Mouse (Mus musculus): ENCODE results near the gene Ppt2. TPM values are rescaled to one million over a fixed set of nuclear protein-coding genes. Genes with fewer than 3 reads are reported as not detected.

Gene Ppt2
- polyA plus RNA-seq, 1 experiment, result 12.7 TPM

DNA sequence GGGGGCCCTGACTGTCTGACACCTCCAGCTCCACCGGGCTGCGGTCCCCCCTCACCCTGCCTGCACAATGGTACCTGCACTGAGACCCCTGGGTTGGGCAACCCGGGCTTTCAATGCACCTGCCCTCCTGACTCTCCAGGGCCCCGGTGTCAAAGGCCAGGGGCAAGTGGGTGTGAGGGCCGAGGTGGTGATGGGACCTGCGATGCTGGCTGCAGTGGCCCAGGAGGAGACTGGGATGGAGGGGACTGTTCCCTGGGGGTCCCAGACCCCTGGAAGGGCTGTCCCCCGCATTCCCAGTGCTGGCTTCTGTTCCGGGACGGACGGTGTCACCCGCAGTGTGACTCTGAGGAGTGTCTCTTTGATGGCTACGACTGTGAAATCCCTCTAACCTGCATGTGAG is 45.8 kb downstream of the Ppt2 start:
- Histone ChIP-seq H3K79me3 (ENCODE audit: low read depth) (no peaks in the 10 kb centered on the region), H3ac (ENCODE audit: control insufficient read depth, insufficient read length, low read depth) (no peak overlapping the region), H3K27me3 (ENCODE audit: control insufficient read depth, insufficient read depth, insufficient read length) (peaks cover 32% of the 10 kb centered on the region), H3K79me2 (ENCODE audit: control insufficient read depth, insufficient read depth) (no peaks in the 10 kb centered on the region), H3K36me3 (ENCODE audit: control insufficient read depth, insufficient read depth) (no peaks in the 10 kb centered on the region), H3K4me3 (ENCODE audit: insufficient read depth, poor library complexity, severe bottlenecking) (no peak overlapping the region)
- no peak for TF ChIP-seq CTCF (IDR thresholded peaks at IDR 0.05; ENCODE audit: control insufficient read depth, insufficient read depth, insufficient read length)
- TF ChIP-seq CEBPB (IDR thresholded peaks at IDR 0.05; ENCODE audit: low read depth), result no peak
- TF ChIP-seq FOSL1 (IDR thresholded peaks at IDR 0.05; ENCODE audit: insufficient read depth, low read length, poor library complexity, severe bottlenecking), result no peak
- TF ChIP-seq MAX (IDR thresholded peaks at IDR 0.05), result no peak
- no peak for TF ChIP-seq MYOG (IDR thresholded peaks at IDR 0.05; ENCODE audit: control insufficient read depth, extremely low read depth, insufficient read length)
- no peak for TF ChIP-seq USF1 (IDR thresholded peaks at IDR 0.05; ENCODE audit: low read depth)
- TF ChIP-seq MYOD1 (IDR thresholded peaks at IDR 0.05; ENCODE audit: control insufficient read depth, insufficient read length, low read depth), result no peak

DNA sequence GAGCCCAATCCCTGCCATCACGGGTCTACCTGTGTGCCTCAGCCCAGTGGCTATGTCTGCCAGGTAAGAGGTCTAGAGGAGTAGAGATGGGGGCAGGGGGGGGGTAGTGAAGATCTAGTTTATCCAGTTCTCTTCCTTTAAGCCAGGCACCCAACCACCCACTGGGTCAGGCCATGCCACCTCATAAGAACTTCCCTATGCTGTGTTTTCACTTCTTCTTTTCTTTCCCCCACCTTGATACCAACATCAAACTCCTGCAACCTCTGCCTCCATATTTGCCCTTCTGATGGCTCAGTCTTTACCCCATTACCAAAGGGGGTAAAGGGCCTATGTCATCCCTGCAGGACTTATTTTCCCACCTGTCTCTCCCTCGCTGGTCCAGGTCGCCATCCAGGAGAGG is 50.2 kb downstream of the Ppt2 start:
- H3K36me3 ChIP-seq (ENCODE audit: control insufficient read depth, insufficient read depth), result no peaks in the 10 kb centered on the region
- no peak for TF ChIP-seq MYOG (IDR thresholded peaks at IDR 0.05; ENCODE audit: control insufficient read depth, extremely low read depth, insufficient read length)
- TF ChIP-seq MYOD1 (IDR thresholded peaks at IDR 0.05; ENCODE audit: control insufficient read depth, insufficient read length, low read depth), result no peak

DNA sequence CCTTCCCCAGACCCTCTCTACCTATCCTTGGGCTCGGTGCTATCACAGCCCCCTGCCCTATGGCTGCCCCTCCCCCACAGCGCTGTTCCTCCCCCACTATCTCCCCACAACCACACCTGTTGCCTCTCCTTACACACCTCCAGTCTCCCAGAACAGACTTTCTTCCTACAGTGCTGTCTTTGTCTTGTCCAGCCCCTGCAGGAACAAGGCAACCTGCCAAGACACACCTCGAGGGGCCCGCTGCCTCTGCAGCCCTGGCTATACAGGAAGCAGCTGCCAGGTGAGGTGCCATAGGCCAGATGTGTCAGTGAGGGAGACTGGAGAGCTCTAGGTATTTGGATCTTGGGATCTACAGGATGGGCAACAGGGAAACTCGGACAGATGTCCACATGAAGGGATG is 51.7 kb downstream of the Ppt2 start:
- H3K79me3 ChIP-seq (ENCODE audit: low read depth), result no peaks in the 10 kb centered on the region
- H3K36me3 ChIP-seq (ENCODE audit: control insufficient read depth, insufficient read depth), result no peaks in the 10 kb centered on the region
- H3K27me3 ChIP-seq (ENCODE audit: control insufficient read depth, insufficient read depth, insufficient read length), result peaks cover 41% of the 10 kb centered on the region
- no peaks in the 10 kb centered on the region for H3K79me2 ChIP-seq (ENCODE audit: control insufficient read depth, insufficient read depth)
- no peak overlapping the region for H3K4me3 ChIP-seq (ENCODE audit: insufficient read depth, poor library complexity, severe bottlenecking)
- no peak overlapping the region for H3ac ChIP-seq (ENCODE audit: control insufficient read depth, insufficient read length, low read depth)
- TF ChIP-seq MAX (IDR thresholded peaks at IDR 0.05) (no peak), CEBPB (IDR thresholded peaks at IDR 0.05; ENCODE audit: low read depth) (no peak), FOSL1 (IDR thresholded peaks at IDR 0.05; ENCODE audit: insufficient read depth, low read length, poor library complexity, severe bottlenecking) (no peak), MYOG (IDR thresholded peaks at IDR 0.05; ENCODE audit: control insufficient read depth, extremely low read depth, insufficient read length) (no peak), USF1 (IDR thresholded peaks at IDR 0.05; ENCODE audit: low read depth) (no peak), CTCF (IDR thresholded peaks at IDR 0.05; ENCODE audit: control insufficient read depth, insufficient read depth, insufficient read length) (no peak), MYOD1 (IDR thresholded peaks at IDR 0.05; ENCODE audit: control insufficient read depth, insufficient read length, low read depth) (no peak)

More for the DNA sequence above, 50.2 kb downstream of the Ppt2 start:
- no peaks in the 10 kb centered on the region for H3K79me2 ChIP-seq (ENCODE audit: control insufficient read depth, insufficient read depth)
- H3K27me3 ChIP-seq (ENCODE audit: control insufficient read depth, insufficient read depth, insufficient read length), result peaks cover 50% of the 10 kb centered on the region
- no peaks in the 10 kb centered on the region for H3K79me3 ChIP-seq (ENCODE audit: low read depth)
- no peak overlapping the region for H3K4me3 ChIP-seq (ENCODE audit: insufficient read depth, poor library complexity, severe bottlenecking)
- no peak overlapping the region for H3ac ChIP-seq (ENCODE audit: control insufficient read depth, insufficient read length, low read depth)

DNA sequence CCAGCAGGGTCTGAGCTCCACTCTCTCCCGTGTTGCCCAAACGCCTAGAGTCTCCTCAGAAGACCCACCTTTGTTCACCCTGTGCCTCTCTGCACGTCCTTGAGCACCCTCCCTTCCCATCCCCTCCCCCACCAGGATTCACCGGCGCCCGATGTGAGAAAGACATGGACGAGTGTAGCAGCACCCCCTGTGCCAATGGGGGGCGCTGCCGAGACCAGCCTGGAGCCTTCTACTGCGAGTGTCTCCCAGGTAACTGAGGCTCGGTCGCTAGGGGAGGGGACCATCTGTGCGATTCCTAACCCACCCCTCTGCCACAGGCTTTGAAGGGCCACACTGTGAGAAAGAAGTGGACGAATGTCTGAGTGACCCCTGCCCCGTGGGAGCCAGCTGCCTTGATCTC is 55.9 kb downstream of the Ppt2 start:
- H3K4me3 ChIP-seq (ENCODE audit: insufficient read depth, poor library complexity, severe bottlenecking), result no peak overlapping the region
- TF ChIP-seq USF1 (IDR thresholded peaks at IDR 0.05; ENCODE audit: low read depth) (no peak), MYOG (IDR thresholded peaks at IDR 0.05; ENCODE audit: control insufficient read depth, extremely low read depth, insufficient read length) (no peak), MYOD1 (IDR thresholded peaks at IDR 0.05; ENCODE audit: control insufficient read depth, insufficient read length, low read depth) (no peak), MAX (IDR thresholded peaks at IDR 0.05) (no peak), CTCF (IDR thresholded peaks at IDR 0.05; ENCODE audit: control insufficient read depth, insufficient read depth, insufficient read length) (no peak), FOSL1 (IDR thresholded peaks at IDR 0.05; ENCODE audit: insufficient read depth, low read length, poor library complexity, severe bottlenecking) (no peak), CEBPB (IDR thresholded peaks at IDR 0.05; ENCODE audit: low read depth) (no peak)

DNA sequence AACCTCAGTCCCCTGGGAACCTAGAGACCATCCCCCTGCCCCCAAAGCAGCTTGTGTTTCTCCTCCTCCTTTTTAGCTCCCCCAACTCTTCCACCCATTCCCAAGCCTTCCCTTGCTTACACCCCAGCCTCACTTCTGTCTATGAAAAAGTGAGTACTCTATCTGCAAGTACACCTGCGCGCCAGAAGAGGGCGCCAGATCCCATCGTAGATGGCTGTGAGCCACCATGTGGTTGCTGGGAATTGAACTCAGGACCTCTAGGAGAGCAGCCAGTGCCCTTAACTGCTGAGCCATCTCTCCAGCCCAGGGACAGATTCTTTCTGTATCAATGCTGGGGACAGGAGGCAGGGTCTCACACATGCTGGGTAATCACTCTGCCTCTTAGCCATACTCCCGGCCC is 56.4 kb downstream of the Ppt2 start:
- no peak overlapping the region for H3K4me3 ChIP-seq (ENCODE audit: insufficient read depth, poor library complexity, severe bottlenecking)
- no peaks in the 10 kb centered on the region for H3K36me3 ChIP-seq (ENCODE audit: control insufficient read depth, insufficient read depth)
- H3K79me3 ChIP-seq (ENCODE audit: low read depth), result no peaks in the 10 kb centered on the region
- no peak overlapping the region for H3ac ChIP-seq (ENCODE audit: control insufficient read depth, insufficient read length, low read depth)
- H3K27me3 ChIP-seq (ENCODE audit: control insufficient read depth, insufficient read depth, insufficient read length), result peaks cover 35% of the 10 kb centered on the region
- H3K79me2 ChIP-seq (ENCODE audit: control insufficient read depth, insufficient read depth), result no peaks in the 10 kb centered on the region
- TF ChIP-seq MYOG (IDR thresholded peaks at IDR 0.05; ENCODE audit: control insufficient read depth, extremely low read depth, insufficient read length) (no peak), CEBPB (IDR thresholded peaks at IDR 0.05; ENCODE audit: low read depth) (no peak), MYOD1 (IDR thresholded peaks at IDR 0.05; ENCODE audit: control insufficient read depth, insufficient read length, low read depth) (no peak), CTCF (IDR thresholded peaks at IDR 0.05; ENCODE audit: control insufficient read depth, insufficient read depth, insufficient read length) (no peak), MAX (IDR thresholded peaks at IDR 0.05) (no peak), FOSL1 (IDR thresholded peaks at IDR 0.05; ENCODE audit: insufficient read depth, low read length, poor library complexity, severe bottlenecking) (no peak), USF1 (IDR thresholded peaks at IDR 0.05; ENCODE audit: low read depth) (no peak)

More for the DNA sequence above, 55.9 kb downstream of the Ppt2 start:
- no peak overlapping the region for H3ac ChIP-seq (ENCODE audit: control insufficient read depth, insufficient read length, low read depth)
- no peaks in the 10 kb centered on the region for H3K79me2 ChIP-seq (ENCODE audit: control insufficient read depth, insufficient read depth)
- no peaks in the 10 kb centered on the region for H3K36me3 ChIP-seq (ENCODE audit: control insufficient read depth, insufficient read depth)
- H3K27me3 ChIP-seq (ENCODE audit: control insufficient read depth, insufficient read depth, insufficient read length), result peaks cover 30% of the 10 kb centered on the region
- no peaks in the 10 kb centered on the region for H3K79me3 ChIP-seq (ENCODE audit: low read depth)

DNA sequence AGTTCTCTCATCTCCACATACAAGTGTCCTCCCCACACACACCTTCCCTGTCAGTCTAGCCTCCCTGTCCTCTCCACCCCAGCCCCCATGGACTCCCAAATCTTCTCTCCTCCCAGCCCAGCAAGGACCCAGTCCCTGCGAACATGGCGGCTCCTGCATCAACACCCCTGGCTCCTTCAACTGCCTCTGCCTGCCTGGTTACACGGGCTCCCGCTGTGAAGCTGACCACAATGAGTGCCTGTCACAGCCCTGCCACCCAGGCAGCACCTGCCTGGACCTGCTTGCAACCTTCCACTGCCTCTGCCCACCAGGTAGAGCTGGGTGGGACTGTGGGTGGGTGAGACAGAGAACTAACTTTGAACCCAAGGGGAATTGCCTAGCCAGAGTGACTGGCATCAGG is 58.4 kb downstream of the Ppt2 start:
- Histone ChIP-seq H3ac (ENCODE audit: control insufficient read depth, insufficient read length, low read depth) (no peak overlapping the region), H3K36me3 (ENCODE audit: control insufficient read depth, insufficient read depth) (no peaks in the 10 kb centered on the region), H3K27me3 (ENCODE audit: control insufficient read depth, insufficient read depth, insufficient read length) (peaks cover 44% of the 10 kb centered on the region), H3K79me3 (ENCODE audit: low read depth) (no peaks in the 10 kb centered on the region), H3K4me3 (ENCODE audit: insufficient read depth, poor library complexity, severe bottlenecking) (no peak overlapping the region), H3K79me2 (ENCODE audit: control insufficient read depth, insufficient read depth) (no peaks in the 10 kb centered on the region)
- no peak for TF ChIP-seq FOSL1 (IDR thresholded peaks at IDR 0.05; ENCODE audit: insufficient read depth, low read length, poor library complexity, severe bottlenecking)

Data from C2C12 (cell line).